Mouse (Mus musculus) MEL (cell line): ENCODE data around the gene Mrps10. TPM values are rescaled to one million over a fixed set of nuclear protein-coding genes. Genes with fewer than 3 reads are reported as not detected.

ENCODE experiments used
- DNase-seq: peaks from one replicate; pipeline ENCODE4 v3.0.0; 2011; ENCODE audit warnings: low read depth, low spot score
- H3K27ac ChIP-seq: 2 replicates; pipeline ENCODE4 v1.5.1; 2012; ENCODE audit warnings: low read depth, mild to moderate bottlenecking, control low read depth, low read length, moderate library complexity; ENCODE audit not compliant: control insufficient read depth
- H3K27me3 ChIP-seq, 2 experiments: fragments of 150-350 bp in 1 of 2; sonication (generic) in 1 of 2; 2 replicates each; pipeline ENCODE4 v1.6.1; 2012; ENCODE audit warnings: low read length in 2 of 2, mild to moderate bottlenecking in 2 of 2, improper control_type of control experiment in 1 of 2, moderate library complexity in 1 of 2; ENCODE audit not compliant: insufficient read depth in 2 of 2, control insufficient read depth in 1 of 2
- H3K36me3 ChIP-seq, 2 experiments: 2 replicates each; pipeline ENCODE4 v1.6.1; 2012 to 2014; ENCODE audit warnings: low read length in 2 of 2, improper control_type of control experiment in 1 of 2, inconsistent platforms in 1 of 2, mild to moderate bottlenecking in 1 of 2; ENCODE audit not compliant: insufficient read depth in 2 of 2, control insufficient read depth in 1 of 2
- H3K4me1 ChIP-seq, 2 experiments: fragments of 150-350 bp in 1 of 2; sonication (generic) in 1 of 2; 2 replicates each; pipeline ENCODE4 v1.6.1; 2012; ENCODE audit warnings: low read length in 2 of 2, improper control_type of control experiment in 1 of 2, mild to moderate bottlenecking in 1 of 2; ENCODE audit not compliant: insufficient read depth in 2 of 2, control insufficient read depth in 1 of 2
- H3K4me3 ChIP-seq, 2 experiments: fragments of 150-350 bp in 1 of 2; sonication (generic) in 1 of 2; 2 replicates each; pipeline ENCODE4 v1.5.1; 2012; ENCODE audit warnings: low read depth in 2 of 2, low read length in 2 of 2, mild to moderate bottlenecking in 2 of 2, moderate library complexity in 2 of 2, control low read depth in 1 of 2, improper control_type of control experiment in 1 of 2; ENCODE audit not compliant: control insufficient read depth in 1 of 2, insufficient read depth in 1 of 2
- H3K79me2 ChIP-seq: 2 replicates; pipeline ENCODE4 v1.6.1; 2012; ENCODE audit warnings: mild to moderate bottlenecking, low read length, moderate library complexity; ENCODE audit not compliant: control insufficient read depth, poor library complexity, insufficient read depth
- H3K9ac ChIP-seq: 2 replicates; pipeline ENCODE4 v1.6.1; 2012; ENCODE audit warnings: low read depth, mild to moderate bottlenecking, control low read depth, low read length, moderate library complexity; ENCODE audit not compliant: control insufficient read depth, poor library complexity, severe bottlenecking
- H3K9me3 ChIP-seq: fragments of 150-350 bp; sonication (generic); replicated peaks from 2 replicates; pipeline ENCODE4 v1.6.1; 2012; ENCODE audit warnings: mild to moderate bottlenecking, low read length, improper control_type of control experiment, moderate library complexity; ENCODE audit not compliant: insufficient read depth
- BHLHE40 ChIP-seq: IDR thresholded peaks from 2 replicates; pipeline ENCODE4 v1.6.1; 2012; ENCODE audit warnings: low read depth, mild to moderate bottlenecking, inconsistent platforms, low read length, improper control_type of control experiment, borderline replicate concordance
- CHD2 ChIP-seq: IDR thresholded peaks from 2 replicates; pipeline ENCODE4 v1.6.1; 2011; ENCODE audit warnings: low read length, improper control_type of control experiment
- CTCF ChIP-seq, 3 experiments: IDR thresholded peaks in 2 of 3; conservative IDR thresholded peaks in 1 of 3; 2 replicates each; pipeline ENCODE4 v1.5.1; 2011 to 2012; ENCODE audit warnings: low read length in 3 of 3, low read depth in 2 of 3, mild to moderate bottlenecking in 2 of 3, improper control_type of control experiment in 1 of 3, inconsistent platforms in 1 of 3, mixed read lengths in 1 of 3, moderate library complexity in 1 of 3; ENCODE audit not compliant: control insufficient read depth in 1 of 3, insufficient read depth in 1 of 3, poor library complexity in 1 of 3, severe bottlenecking in 1 of 3
- E2F4 ChIP-seq: IDR thresholded peaks from 2 replicates; pipeline ENCODE4 v1.6.1; 2011; ENCODE audit warnings: low read depth, low read length, improper control_type of control experiment, borderline replicate concordance
- ELF1 ChIP-seq: IDR thresholded peaks from 2 replicates; pipeline ENCODE4 v1.6.1; 2014; ENCODE audit warnings: low read depth, mild to moderate bottlenecking, inconsistent platforms, low read length, improper control_type of control experiment, moderate library complexity
- EP300 ChIP-seq, 2 experiments: IDR thresholded peaks; 2 replicates each; pipeline ENCODE4 v1.6.1; 2011; ENCODE audit warnings: improper control_type of control experiment in 2 of 2, low read length in 2 of 2, low read depth in 1 of 2, mild to moderate bottlenecking in 1 of 2
- ETS1 ChIP-seq: IDR thresholded peaks from 2 replicates; pipeline ENCODE4 v1.6.1; 2012; ENCODE audit warnings: low read depth, mild to moderate bottlenecking, inconsistent platforms, low read length, improper control_type of control experiment, moderate library complexity
- GABPA ChIP-seq: IDR thresholded peaks from 2 replicates; pipeline ENCODE4 v1.6.1; 2012; ENCODE audit warnings: low read depth, mild to moderate bottlenecking, inconsistent platforms, low read length, improper control_type of control experiment, moderate library complexity
- GATA1 ChIP-seq: IDR thresholded peaks from 2 replicates; pipeline ENCODE4 v1.6.1; 2011; ENCODE audit warnings: low read depth, low read length, improper control_type of control experiment
- MAX ChIP-seq: IDR thresholded peaks from 2 replicates; pipeline ENCODE4 v1.6.1; 2011; ENCODE audit warnings: low read length, improper control_type of control experiment
- MAZ ChIP-seq: IDR thresholded peaks from 2 replicates; pipeline ENCODE4 v1.6.1; 2012; ENCODE audit warnings: low read depth, mild to moderate bottlenecking, inconsistent platforms, low read length, improper control_type of control experiment
- MXI1 ChIP-seq: IDR thresholded peaks from 2 replicates; pipeline ENCODE4 v1.6.1; 2011; ENCODE audit warnings: mild to moderate bottlenecking, low read depth, low read length, improper control_type of control experiment
- MYB ChIP-seq: IDR thresholded peaks from 2 replicates; pipeline ENCODE4 v1.6.1; 2011; ENCODE audit warnings: mild to moderate bottlenecking, low read depth, low read length, improper control_type of control experiment
- MYC ChIP-seq: IDR thresholded peaks from 2 replicates; pipeline ENCODE4 v1.6.1; 2011; ENCODE audit warnings: low read depth, mild to moderate bottlenecking, low read length, improper control_type of control experiment, moderate library complexity
- NELFE ChIP-seq: IDR thresholded peaks from 2 replicates; pipeline ENCODE4 v1.6.1; 2011; ENCODE audit warnings: low read depth, low read length, improper control_type of control experiment
- POLR2A ChIP-seq, 2 experiments: IDR thresholded peaks; 2 replicates each; pipeline ENCODE4 v1.6.1; 2011 to 2012; ENCODE audit warnings: low read length in 2 of 2, mild to moderate bottlenecking in 2 of 2, control low read depth in 1 of 2, improper control_type of control experiment in 1 of 2, low read depth in 1 of 2, moderate library complexity in 1 of 2; ENCODE audit not compliant: control insufficient read depth in 1 of 2, insufficient read depth in 1 of 2, poor library complexity in 1 of 2
- POLR2AphosphoS5 ChIP-seq: IDR thresholded peaks from 2 replicates; pipeline ENCODE4 v1.6.1; 2012; ENCODE audit warnings: low read depth, borderline replicate concordance, mild to moderate bottlenecking, inconsistent platforms, low read length, moderate library complexity, mixed read lengths
- RAD21 ChIP-seq: IDR thresholded peaks from 2 replicates; pipeline ENCODE4 v1.6.1; 2011; ENCODE audit warnings: mild to moderate bottlenecking, low read depth, low read length, improper control_type of control experiment
- SIN3A ChIP-seq: IDR thresholded peaks from 2 replicates; pipeline ENCODE4 v1.6.1; 2012; ENCODE audit warnings: low read length, improper control_type of control experiment, inconsistent platforms
- SMC3 ChIP-seq: IDR thresholded peaks from 2 replicates; pipeline ENCODE4 v1.6.1; 2011; ENCODE audit warnings: low read depth, low read length, improper control_type of control experiment
- TAL1 ChIP-seq: IDR thresholded peaks from 2 replicates; pipeline ENCODE4 v1.6.1; 2012; ENCODE audit warnings: mild to moderate bottlenecking, inconsistent platforms, low read length, moderate library complexity, mixed read lengths
- TBP ChIP-seq: IDR thresholded peaks from 2 replicates; pipeline ENCODE4 v1.8.0; 2011; ENCODE audit warnings: low read depth, low read length, improper control_type of control experiment
- TCF12 ChIP-seq: IDR thresholded peaks from 2 replicates; pipeline ENCODE4 v1.6.1; 2014; ENCODE audit warnings: low read depth, mild to moderate bottlenecking, inconsistent platforms, low read length, improper control_type of control experiment, moderate library complexity
- UBTF ChIP-seq: IDR thresholded peaks from 2 replicates; pipeline ENCODE4 v1.6.1; 2012; ENCODE audit warnings: low read depth, mild to moderate bottlenecking, inconsistent platforms, low read length, improper control_type of control experiment, moderate library complexity, borderline replicate concordance; ENCODE audit not compliant: insufficient read depth
- USF1 ChIP-seq: IDR thresholded peaks from 2 replicates; pipeline ENCODE4 v1.6.1; 2014; ENCODE audit warnings: low read depth, mild to moderate bottlenecking, inconsistent platforms, low read length, improper control_type of control experiment, moderate library complexity
- USF2 ChIP-seq, 2 experiments: IDR thresholded peaks; 2 replicates each; pipeline ENCODE4 v1.6.1; 2011 to 2012; ENCODE audit warnings: improper control_type of control experiment in 2 of 2, low read length in 2 of 2, borderline replicate concordance in 1 of 2, inconsistent platforms in 1 of 2, low read depth in 1 of 2, mild to moderate bottlenecking in 1 of 2; ENCODE audit not compliant: insufficient read depth in 1 of 2
- ZKSCAN1 ChIP-seq: IDR thresholded peaks from 2 replicates; pipeline ENCODE4 v1.6.1; 2012; ENCODE audit warnings: low read depth, mild to moderate bottlenecking, inconsistent platforms, low read length, improper control_type of control experiment, moderate library complexity
- ZMIZ1 ChIP-seq: IDR thresholded peaks from 2 replicates; pipeline ENCODE4 v1.6.1; 2012; ENCODE audit warnings: low read depth, mild to moderate bottlenecking, inconsistent platforms, low read length, improper control_type of control experiment, moderate library complexity
- ZNF384 ChIP-seq: IDR thresholded peaks from 2 replicates; pipeline ENCODE4 v1.6.1; 2012; ENCODE audit warnings: low read depth, mild to moderate bottlenecking, inconsistent platforms, low read length, improper control_type of control experiment
- polyA plus RNA-seq, 2 experiments: library from polyadenylated mRNA; stranded (reverse) in 1 of 2; unstranded in 1 of 2; fragments of >175 nt in 1 of 2; fragments of >200 nt in 1 of 2; gene quantifications; 2 replicates each; pipeline versions ENCODE4 v1.2.1 to v1.2.4; 2012; ENCODE audit warnings: low replicate concordance in 2 of 2, low read depth in 1 of 2; ENCODE audit not compliant: insufficient read length in 2 of 2, insufficient read depth in 1 of 2, missing spikeins in 1 of 2
- total RNA-seq: library from RNA; depleted of rRNA; stranded (reverse); fragments of 300-350 nt; gene quantifications from 2 replicates; pipeline ENCODE4 v1.2.3, GENCODE M21; 2012

Gene Mrps10
- total and polyA plus RNA-seq, 3 experiments = 78.9 to 442 (median 107) TPM

DNA sequence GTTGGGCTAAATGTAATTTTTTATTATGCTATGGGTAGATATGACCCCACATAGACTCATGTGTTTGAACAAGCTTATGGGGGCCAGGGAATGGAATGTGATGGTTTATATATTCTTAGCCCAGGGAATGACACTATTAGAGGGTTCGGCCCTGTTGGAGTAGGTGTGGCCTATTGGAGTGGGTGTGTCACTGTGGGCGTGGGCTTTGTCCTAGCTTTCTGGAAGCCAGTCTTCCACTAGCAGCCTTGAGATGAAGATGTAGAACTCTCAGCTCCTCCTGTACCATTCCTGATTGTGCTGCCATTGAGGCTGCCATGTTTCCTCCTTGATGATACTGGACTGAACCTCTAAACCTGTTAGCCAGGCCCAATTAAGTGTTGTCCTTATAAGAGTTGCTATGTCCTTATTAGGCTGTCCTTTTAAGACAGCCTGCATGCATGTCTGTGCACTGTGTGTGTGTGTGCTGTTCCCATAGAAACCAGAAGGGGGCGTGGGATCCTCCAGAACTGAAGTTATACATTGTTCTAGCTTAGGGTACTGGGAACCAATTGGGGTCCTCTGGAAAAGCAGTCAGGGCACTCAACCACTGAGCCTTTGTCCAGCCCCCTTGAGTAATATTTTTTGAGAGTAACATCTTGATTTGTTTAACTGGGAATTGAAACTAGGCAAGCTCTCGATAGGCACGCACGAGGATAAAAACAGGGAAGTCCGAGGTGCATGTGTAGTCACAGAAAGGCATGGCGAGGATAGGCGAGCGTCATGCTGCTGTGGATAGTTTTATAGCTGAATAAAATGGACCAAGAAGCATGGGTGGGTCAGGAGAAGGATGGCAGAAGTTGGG lies 39.2 kb downstream of the Mrps10 start:
- DNase-seq = peak; percentile 80
- TF ChIP-seq CTCF (IDR thresholded peaks at IDR 0.05 in 2 of 3, conservative IDR thresholded peaks at IDR 0.05 in 1 of 3; ENCODE audit: control insufficient read depth in 1 of 3, insufficient read depth in 1 of 3, low read depth in 2 of 3, low read length in 3 of 3, poor library complexity in 1 of 3, severe bottlenecking in 1 of 3) (peak; percentile 24 to 58 (median 54); a peak in 5 of 6 replicates), RAD21 (peak; percentile 29), MAZ (no peak), MYC (0 out of 2 replicates have a peak, but pooled peaks have one; percentile 30), ETS1 (no peak), MXI1 (0 out of 2 replicates have a peak, but pooled peaks have one; percentile 33), USF2 (IDR thresholded peaks at IDR 0.05; ENCODE audit: borderline replicate concordance in 1 of 2, insufficient read depth in 1 of 2, low read depth in 1 of 2, low read length in 2 of 2) (no peak), E2F4 (no peak), SMC3 (peak; percentile 38)
- Histone ChIP-seq H3K79me2 (no peaks in the 10 kb centered on the region), H3K27me3 (peaks cover 0 to 2% of the 10 kb centered on the region in 2 experiments; a peak in 2 of 4 replicates), H3K4me1 (no peaks in the 10 kb centered on the region; a peak in 2 of 4 replicates), H3K9ac (peak overlapping the region; percentile 48), H3K4me3 (peak overlapping the region; percentile 31 to 33), H3K36me3 (no peaks in the 10 kb centered on the region), H3K27ac (no peak overlapping the region), H3K9me3 (no peaks in the 10 kb centered on the region)

- Histone ChIP-seq H3K79me2 (no peaks in the 10 kb centered on the region), H3K9ac (peak overlapping the region; percentile 48), H3K9me3 (no peaks in the 10 kb centered on the region), H3K36me3 (no peaks in the 10 kb centered on the region), H3K4me1 (no peaks in the 10 kb centered on the region; a peak in 2 of 4 replicates), H3K27me3 (no peaks in the 10 kb centered on the region; a peak in 1 of 4 replicates), H3K4me3 (peak overlapping the region; percentile 31 to 33), H3K27ac (no peak overlapping the region)
- DNase-seq = peak; percentile 84
- no peak for TF ChIP-seq ZKSCAN1
- TF ChIP-seq RAD21 = peak; percentile 76
- no peak for TF ChIP-seq TAL1
- TF ChIP-seq SMC3 = peak; percentile 66
- TF ChIP-seq MAX = no peak
- peak; percentile 10; the same call in 1 of the 2 replicates for TF ChIP-seq MXI1
- no peak for TF ChIP-seq POLR2AphosphoS5
- no peak for TF ChIP-seq TBP
- TF ChIP-seq GABPA = no peak
- TF ChIP-seq ZMIZ1 = no peak
- TF ChIP-seq EP300 (IDR thresholded peaks at IDR 0.05; ENCODE audit: low read depth in 1 of 2, low read length in 2 of 2) = no peak
- no peak for TF ChIP-seq CHD2
- no peak for TF ChIP-seq UBTF
- no peak for TF ChIP-seq MYB
- TF ChIP-seq SIN3A = no peak; the same call in 1 of the 2 replicates
- no peak for TF ChIP-seq USF1
- TF ChIP-seq BHLHE40 = no peak
- TF ChIP-seq TCF12 = no peak
- TF ChIP-seq E2F4 = no peak
- TF ChIP-seq ELF1 = no peak
- TF ChIP-seq ETS1 = no peak
- TF ChIP-seq ZNF384 = no peak
- peak; percentile 82 to 85 (median 84) for TF ChIP-seq CTCF (IDR thresholded peaks at IDR 0.05 in 2 of 3, conservative IDR thresholded peaks at IDR 0.05 in 1 of 3; ENCODE audit: control insufficient read depth in 1 of 3, insufficient read depth in 1 of 3, low read depth in 2 of 3, low read length in 3 of 3, poor library complexity in 1 of 3, severe bottlenecking in 1 of 3)
- TF ChIP-seq POLR2A (IDR thresholded peaks at IDR 0.05; ENCODE audit: control insufficient read depth in 1 of 2, insufficient read depth in 1 of 2, low read depth in 1 of 2, low read length in 2 of 2, poor library complexity in 1 of 2) = no peak
- TF ChIP-seq GATA1 = no peak
- no peak for TF ChIP-seq NELFE
Measured at GRCm38 (mm10) chr17:47408558-47408898, 39.8 kb downstream of the Mrps10 start.
